In the genomic region with DNA sequence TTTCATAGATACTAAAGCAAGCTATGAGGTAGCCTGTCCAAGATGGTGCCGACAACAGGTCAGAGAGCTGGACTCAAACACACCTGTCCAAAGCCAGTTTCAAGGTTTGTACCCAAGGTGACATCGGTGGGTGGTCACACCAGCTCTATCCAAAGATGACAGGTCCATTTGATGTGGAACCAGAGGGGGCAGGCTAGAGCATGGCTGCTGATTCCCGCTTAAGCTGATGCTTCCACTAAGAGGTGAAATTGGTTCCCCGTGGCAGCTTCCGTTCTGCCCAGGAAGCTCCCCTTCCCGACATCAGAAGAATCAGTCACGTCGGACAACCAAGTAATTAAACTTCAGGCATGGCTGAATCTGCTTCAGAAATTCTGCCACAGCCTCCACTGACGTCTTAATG, we compare ENCODE assay signal across 13 mouse cellular contexts. TPM values are rescaled to one million over a fixed set of nuclear protein-coding genes. Genes with fewer than 3 reads are reported as not detected.
DNase-seq lines count a peak whose midpoint lies in the region; ATAC-seq and TF ChIP-seq lines count a peak whose summit lies in the region.
"Had no signal": no experiment of that assay in that cellular context is flagged by ENCODE, and none has a peak within 500 bp of the region (broad histone marks: within the 10 kb centered on the region; RNA-seq: fewer than 3 reads in every experiment).

No protein-coding gene starts in this region.

- H3K27me3 ChIP-seq in liver, adult 2 months (ENCODE audit: control insufficient read depth, insufficient read depth, low read length) = no peaks in the 10 kb centered on the region
- H3K27me3 ChIP-seq in liver, embryonic 11.5 days (replicated peaks; ENCODE audit: control insufficient read depth, insufficient read depth, low read length) = no peaks in the 10 kb centered on the region
- no peaks in the 10 kb centered on the region for H3K27me3 ChIP-seq in ES-Bruce4 (ENCODE audit: control insufficient read depth, insufficient read depth, low read length, poor library complexity, severe bottlenecking)
- peaks cover 4% of the 10 kb centered on the region for H3K27me3 ChIP-seq in heart, embryonic 10.5 days (ENCODE audit: insufficient read depth, poor library complexity, severe bottlenecking)
- H3K27me3 ChIP-seq in neural tube, embryonic 15.5 days (replicated peaks) = no peaks in the 10 kb centered on the region

- no peak overlapping the region for H3K4me2 ChIP-seq in liver, embryonic 11.5 days
- no peak overlapping the region for H3K4me2 ChIP-seq in neural tube, embryonic 15.5 days

- TF ChIP-seq CTCF in gastrocnemius, adult 2 months (IDR thresholded peaks at IDR 0.05) = peak; percentile 30
- peak; percentile 53 for TF ChIP-seq CTCF in liver, adult 2 months (IDR thresholded peaks at IDR 0.05; ENCODE audit: low read depth, low read length)
- TF ChIP-seq CTCF in ES-Bruce4 (IDR thresholded peaks at IDR 0.05; ENCODE audit: low read depth, low read length) = peak; percentile 11
- peak; percentile 45; the same call in 1 of the 2 replicates for TF ChIP-seq CTCF in brain, embryonic 14.5 days (IDR thresholded peaks at IDR 0.05; ENCODE audit: borderline replicate concordance, extremely low read depth, insufficient read depth, insufficient read length)

- peaks cover 27% of the 10 kb centered on the region for H3K4me1 ChIP-seq in liver, adult 2 months (ENCODE audit: control insufficient read depth, insufficient read depth, low read length)
- H3K4me1 ChIP-seq in liver, embryonic 11.5 days (replicated peaks; ENCODE audit: control insufficient read depth, insufficient read depth, low read length) = 0 out of 2 replicates have a peak, but pooled peaks cover 3% of the 10 kb centered on the region
- H3K4me1 ChIP-seq in ES-Bruce4 (ENCODE audit: control insufficient read depth, insufficient read depth, low read length) = no peaks in the 10 kb centered on the region
- H3K4me1 ChIP-seq in heart, embryonic 10.5 days = peaks cover 3% of the 10 kb centered on the region; the same call in 1 of the 2 replicates
- peaks cover 14% of the 10 kb centered on the region for H3K4me1 ChIP-seq in neural tube, embryonic 15.5 days

- 54% methylated on average over 9 of the region's 9 CpGs for WGBS in liver, adult 2 months
- WGBS in liver, embryonic 11.5 days = 65% methylated on average over 9 of the region's 9 CpGs
- WGBS in heart, embryonic 10.5 days = 69% methylated on average over 9 of the region's 9 CpGs
- 58% methylated on average over 9 of the region's 9 CpGs for WGBS in neural tube, embryonic 15.5 days

- no peaks in the 10 kb centered on the region for H3K9me3 ChIP-seq in liver, embryonic 11.5 days (ENCODE audit: control insufficient read depth, low read length)
- no peaks in the 10 kb centered on the region for H3K9me3 ChIP-seq in ES-Bruce4 (replicated peaks; ENCODE audit: control insufficient read depth, insufficient read depth, low read length, poor library complexity, severe bottlenecking)
- H3K9me3 ChIP-seq in heart, embryonic 10.5 days = no peaks in the 10 kb centered on the region
- no peaks in the 10 kb centered on the region for H3K9me3 ChIP-seq in neural tube, embryonic 15.5 days (replicated peaks)
- H3K9me3 ChIP-seq: limb, embryonic 10.5 days had no signal

- intact Hi-C loops in gastrocnemius, adult 2 months (cut with DNase I) = loop anchor here (10.0 kb wide), 1 partner anchor 548 kb away; the partner anchor contains the start of gene Tcf7l2

- TF ChIP-seq EP300 in ES-Bruce4 (IDR thresholded peaks at IDR 0.05; ENCODE audit: insufficient read depth, low read depth, low read length) = no peak

- H3K27ac ChIP-seq in gastrocnemius, adult 2 months = no peak overlapping the region
- no peak overlapping the region for H3K27ac ChIP-seq in liver, adult 2 months (replicated peaks; ENCODE audit: insufficient read depth, low read depth, low read length)
- H3K27ac ChIP-seq in liver, embryonic 11.5 days (ENCODE audit: low read depth, low read length) = no peak overlapping the region
- no peak overlapping the region for H3K27ac ChIP-seq in ES-Bruce4 (ENCODE audit: insufficient read depth, low read length)
- H3K27ac ChIP-seq in heart, embryonic 10.5 days = no peak overlapping the region
- no peak overlapping the region for H3K27ac ChIP-seq in neural tube, embryonic 15.5 days (replicated peaks)
- H3K27ac ChIP-seq: limb, embryonic 10.5 days had no signal

- DNase-seq in gastrocnemius, adult 2 months = no peak
- DNase-seq in gastrocnemius, postnatal 10 days = no peak
- peak; percentile 28 for DNase-seq in liver, adult 2 months (ENCODE audit: extremely low read depth, low read depth, low spot score)
- DNase-seq in liver, embryonic 11.5 days (ENCODE audit: low spot score) = no peak
- DNase-seq in brain, embryonic 14.5 days (ENCODE audit: low read depth) = peak; percentile 28
- no peak for DNase-seq in heart, embryonic 10.5 days (ENCODE audit: low spot score)
- DNase-seq: thymus, postnatal 14 days had no signal

- no peaks in the 10 kb centered on the region for H3K36me3 ChIP-seq in liver, adult 2 months (ENCODE audit: control insufficient read depth, insufficient read depth, low read length)
- no peaks in the 10 kb centered on the region for H3K36me3 ChIP-seq in liver, embryonic 11.5 days (ENCODE audit: control insufficient read depth, insufficient read depth, low read length)
- H3K36me3 ChIP-seq in ES-Bruce4 (ENCODE audit: control insufficient read depth, insufficient read depth, low read length, poor library complexity, severe bottlenecking) = no peaks in the 10 kb centered on the region
- H3K36me3 ChIP-seq in heart, embryonic 10.5 days = no peaks in the 10 kb centered on the region
- no peaks in the 10 kb centered on the region for H3K36me3 ChIP-seq in neural tube, embryonic 15.5 days
- H3K36me3 ChIP-seq: limb, embryonic 10.5 days had no signal

- peaks cover 23% of the 10 kb centered on the region for H3K79me2 ChIP-seq in liver, adult 2 months (ENCODE audit: control insufficient read depth, insufficient read depth, low read length)

- TF ChIP-seq POLR2A in liver, adult 2 months (IDR thresholded peaks at IDR 0.05; ENCODE audit: extremely low read depth, insufficient read depth, low read length) = no peak
- TF ChIP-seq POLR2A in ES-Bruce4 (IDR thresholded peaks at IDR 0.05; ENCODE audit: insufficient read depth, low read length) = no peak
- TF ChIP-seq POLR2A in brain, embryonic 14.5 days (IDR thresholded peaks at IDR 0.05; ENCODE audit: borderline replicate concordance, extremely low read depth, insufficient read depth, insufficient read length, poor library complexity, severe bottlenecking) = no peak

- no peak for ATAC-seq in liver, embryonic 11.5 days (replicated peaks; ENCODE audit: low FRiP score)
- ATAC-seq in neural tube, embryonic 15.5 days (ENCODE audit: low FRiP score) = no peak

- no peak overlapping the region for H3K4me3 ChIP-seq in gastrocnemius, adult 2 months
- no peak overlapping the region for H3K4me3 ChIP-seq in liver, adult 2 months (ENCODE audit: insufficient read depth, low read depth, low read length)
- H3K4me3 ChIP-seq in liver, embryonic 11.5 days (ENCODE audit: low read depth, low read length) = no peak overlapping the region
- H3K4me3 ChIP-seq in ES-Bruce4 (ENCODE audit: low read depth, low read length) = no peak overlapping the region
- no peak overlapping the region for H3K4me3 ChIP-seq in heart, embryonic 10.5 days
- H3K4me3 ChIP-seq in neural tube, embryonic 15.5 days (replicated peaks) = no peak overlapping the region
- H3K4me3 ChIP-seq: limb, embryonic 10.5 days had no signal

- no peak overlapping the region for H3K9ac ChIP-seq in liver, adult 2 months (ENCODE audit: low read depth, low read length)
- no peak overlapping the region for H3K9ac ChIP-seq in liver, embryonic 11.5 days (ENCODE audit: low read depth, low read length)
- H3K9ac ChIP-seq in ES-Bruce4 (ENCODE audit: low read depth, poor library complexity, severe bottlenecking) = no peak overlapping the region
- no peak overlapping the region for H3K9ac ChIP-seq in neural tube, embryonic 15.5 days (replicated peaks)

RNA-seq across cellular contexts. Expression of gene Habp2, which starts 5.4 kb away (rescaled TPM):
- total RNA-seq in gastrocnemius, adult 2 months (2021) = not detected
- under 1 TPM in 1 of 2 experiments, not detected in 1; 0.11 TPM for total RNA-seq in gastrocnemius, postnatal 10 days (2021)
- 172 and 213 TPM in 2 replicates for total RNA-seq in liver, adult 2 months (2014; rRNA removed)
- 354 and 371 TPM in 2 replicates for polyA plus RNA-seq in liver, adult 2 months (2012; rRNA removed)
- 56.3 and 65.6 TPM in 2 replicates for polyA plus RNA-seq in liver, embryonic 11.5 days (2014; fragmentation: Nextera tagmentation; extraction: Ambion mirVana)
- not detected in 2 replicates for polyA plus RNA-seq in ES-Bruce4 (2011; ENCODE audit: insufficient read depth, insufficient read length, low read depth, missing spikeins)
- polyA plus RNA-seq in brain, embryonic 14.5 days (2012; rRNA removed) = 0.13 TPM in 1 of 2 replicates, not detected in the other
- 0.87 and 19.6 TPM in 2 replicates for polyA plus RNA-seq in heart, embryonic 10.5 days (2016; fragmentation: Nextera tagmentation; extraction: Ambion mirVana)
- polyA plus RNA-seq in neural tube, embryonic 15.5 days (2015; fragmentation: Nextera tagmentation; extraction: Ambion mirVana) = 0.06 and 0.65 TPM in 2 replicates
- total RNA-seq: CH12.LX had no signal
- polyA plus RNA-seq: embryonic facial prominence, embryonic 11.5 days; hindbrain, embryonic 11.5 days; limb, embryonic 10.5 days had no signal

Comparison
In these comparisons a context has a peak if more than half of its experiments do, and no peak if none do; other contexts are left out.
1. DNase-seq: peak in liver, adult 2 months (single experiment) and brain, embryonic 14.5 days (single experiment); none in gastrocnemius, adult 2 months (single experiment), gastrocnemius, postnatal 10 days (single experiment), liver, embryonic 11.5 days (single experiment) and heart, embryonic 10.5 days (single experiment).
2. Peak in every context shown above with its lines, with median percentiles within 50 percentile points of each other: CTCF ChIP-seq.